Mouse (Mus musculus): ENCODE measurements around the gene Acacb. TPM values are rescaled to one million over a fixed set of nuclear protein-coding genes. Genes with fewer than 3 reads are reported as not detected.
A peak's percentile ranks its signal among the peaks of the same experiment; 100 is the strongest.

The Acacb gene
- polyA plus RNA-seq, 1 experiment from 2014 or later = 3.2 TPM

DNA sequence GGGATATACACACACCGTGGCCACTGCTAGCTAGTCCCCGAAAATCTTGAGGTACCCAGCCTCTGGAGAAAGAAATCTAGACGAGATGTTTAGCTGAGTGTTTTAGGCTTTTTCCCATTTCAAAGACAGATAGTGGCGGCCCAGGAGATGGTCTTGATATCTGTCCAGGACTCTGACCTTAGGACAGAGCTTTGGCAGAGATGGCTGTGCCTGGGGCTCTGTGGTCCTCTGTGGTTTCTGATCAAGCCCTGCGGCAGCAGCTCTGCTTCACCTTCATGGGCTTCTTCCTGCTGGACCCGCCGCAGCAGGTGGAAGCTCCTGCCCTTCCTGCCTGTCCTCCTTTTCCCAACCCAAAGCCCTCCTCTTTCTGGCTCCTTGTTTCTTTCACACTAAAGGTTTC, 24.0 kb downstream of the Acacb start:
- Histone ChIP-seq H3K27ac (ENCODE audit: low read length) (no peak overlapping the region), H3K9me3 (replicated peaks; ENCODE audit: control insufficient read depth, low read length) (no peaks in the 10 kb centered on the region), H3K9ac (ENCODE audit: low read length) (no peak overlapping the region), H3K27me3 (ENCODE audit: control insufficient read depth, insufficient read depth, low read length) (no peaks in the 10 kb centered on the region), H3K36me3 (ENCODE audit: control insufficient read depth, insufficient read depth, low read length) (no peaks in the 10 kb centered on the region), H3K4me1 (ENCODE audit: control insufficient read depth, insufficient read depth, low read length) (peaks cover 3% of the 10 kb centered on the region), H3K4me3 (replicated peaks; ENCODE audit: low read length) (no peak overlapping the region), H3K4me2 (ENCODE audit: low read depth, low read length) (no peak overlapping the region)
- ATAC-seq (ENCODE audit: insufficient read depth, low FRiP score) = no peak
- WGBS = 77% methylated on average over 7 of the region's 7 CpGs

DNA sequence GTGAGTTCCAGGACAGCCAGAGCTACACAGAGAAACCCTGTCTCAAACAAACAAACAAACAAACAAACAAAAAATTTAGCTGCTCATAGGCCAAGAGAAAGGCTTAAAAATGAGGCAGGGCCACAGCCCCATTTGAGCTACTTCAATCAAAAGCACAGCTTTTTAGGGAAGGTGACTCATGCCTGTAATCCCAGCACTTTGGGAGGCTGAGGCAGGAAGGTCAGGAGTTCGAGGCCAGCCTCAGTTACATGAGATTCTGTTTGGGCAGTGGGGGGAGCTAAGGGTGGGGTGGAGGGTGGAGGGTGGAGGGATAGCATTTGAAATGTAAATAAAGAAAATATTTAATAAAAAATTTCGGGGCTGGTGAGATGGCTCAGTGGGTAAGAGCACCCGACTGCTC, 26.6 kb downstream of the Acacb start:
- H3K9me3 ChIP-seq (replicated peaks; ENCODE audit: control insufficient read depth, low read length) = no peaks in the 10 kb centered on the region
- H3K4me3 ChIP-seq (replicated peaks; ENCODE audit: low read length) = no peak overlapping the region
- H3K9ac ChIP-seq (ENCODE audit: low read length) = no peak overlapping the region
- H3K36me3 ChIP-seq (ENCODE audit: control insufficient read depth, insufficient read depth, low read length) = no peaks in the 10 kb centered on the region
- H3K4me2 ChIP-seq (ENCODE audit: low read depth, low read length) = no peak overlapping the region
- H3K27me3 ChIP-seq (ENCODE audit: control insufficient read depth, insufficient read depth, low read length) = no peaks in the 10 kb centered on the region
- peaks cover 7% of the 10 kb centered on the region for H3K4me1 ChIP-seq (ENCODE audit: control insufficient read depth, insufficient read depth, low read length)
- ATAC-seq (ENCODE audit: insufficient read depth, low FRiP score) = no peak
- H3K27ac ChIP-seq (ENCODE audit: low read length) = no peak overlapping the region
- 80% methylated on average over 3 of the region's 3 CpGs for WGBS

DNA sequence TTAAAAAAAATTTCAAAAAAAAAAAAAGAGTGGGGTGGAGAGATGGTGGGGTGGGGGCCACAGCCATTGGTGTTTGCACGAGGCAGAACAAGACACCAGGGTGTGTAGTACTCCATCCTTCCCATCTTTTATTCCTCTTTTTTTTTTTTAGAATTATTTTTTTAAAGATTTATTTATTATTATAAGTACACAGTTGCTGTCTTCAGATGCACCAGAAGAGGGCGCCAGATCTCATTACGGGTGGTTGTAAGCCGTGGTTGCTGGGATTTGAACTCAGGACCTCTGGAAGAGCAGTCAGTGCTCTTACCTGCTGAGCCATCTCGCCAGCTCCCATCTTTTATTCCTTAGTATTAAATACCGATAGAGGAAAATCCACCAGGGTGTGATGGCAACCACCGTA, 27.1 kb downstream of the Acacb start:
- Histone ChIP-seq H3K9ac (ENCODE audit: low read length) (no peak overlapping the region), H3K27me3 (ENCODE audit: control insufficient read depth, insufficient read depth, low read length) (no peaks in the 10 kb centered on the region), H3K4me1 (ENCODE audit: control insufficient read depth, insufficient read depth, low read length) (peaks cover 7% of the 10 kb centered on the region), H3K4me3 (replicated peaks; ENCODE audit: low read length) (no peak overlapping the region), H3K4me2 (ENCODE audit: low read depth, low read length) (no peak overlapping the region), H3K27ac (ENCODE audit: low read length) (no peak overlapping the region), H3K36me3 (ENCODE audit: control insufficient read depth, insufficient read depth, low read length) (no peaks in the 10 kb centered on the region), H3K9me3 (replicated peaks; ENCODE audit: control insufficient read depth, low read length) (no peaks in the 10 kb centered on the region)
- WGBS = 73% methylated on average over 7 of the region's 7 CpGs
- ATAC-seq (ENCODE audit: insufficient read depth, low FRiP score) = no peak

DNA sequence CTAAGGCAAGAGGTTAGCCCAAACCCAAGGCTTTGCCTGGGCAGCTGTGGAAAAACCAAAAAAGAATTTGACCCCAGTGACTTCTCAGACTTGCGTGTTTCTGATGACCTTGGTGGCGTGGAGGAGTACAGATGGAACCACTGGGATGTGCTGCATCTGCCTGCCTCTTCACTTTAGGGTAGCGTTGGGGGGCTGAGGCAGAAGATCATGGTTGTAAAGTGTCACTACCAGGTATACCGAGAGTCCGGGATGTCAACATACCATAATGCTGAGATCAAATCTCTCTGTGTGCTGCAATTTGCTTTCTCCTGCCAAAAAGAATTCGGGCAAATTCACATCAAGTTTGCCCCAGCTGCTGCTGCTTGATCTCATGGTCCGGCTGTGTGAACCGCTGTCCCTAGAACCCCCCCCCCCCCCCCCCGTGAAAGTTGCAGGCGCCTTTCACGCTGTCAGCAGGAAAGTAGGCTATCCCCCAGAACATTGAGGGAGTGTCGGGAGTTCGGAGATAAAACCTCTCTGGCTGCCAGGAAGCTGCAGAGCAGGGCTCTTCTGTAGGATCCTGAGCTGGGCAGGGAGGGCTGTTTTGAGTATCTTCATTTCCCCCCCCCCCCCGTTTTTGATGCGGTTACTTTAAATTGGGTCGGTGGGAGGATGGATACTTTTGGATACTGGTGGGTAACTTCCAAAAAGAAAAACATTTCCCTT, 27.7 kb downstream of the Acacb start:
- no peak for ATAC-seq (ENCODE audit: insufficient read depth, low FRiP score)
- peak overlapping the region; percentile 46 for H3K4me2 ChIP-seq (ENCODE audit: low read depth, low read length)
- H3K27ac ChIP-seq (ENCODE audit: low read length) = no peak overlapping the region
- H3K9me3 ChIP-seq (replicated peaks; ENCODE audit: control insufficient read depth, low read length) = no peaks in the 10 kb centered on the region
- H3K9ac ChIP-seq (ENCODE audit: low read length) = no peak overlapping the region
- no peaks in the 10 kb centered on the region for H3K27me3 ChIP-seq (ENCODE audit: control insufficient read depth, insufficient read depth, low read length)
- H3K4me3 ChIP-seq (replicated peaks; ENCODE audit: low read length) = peak overlapping the region; percentile 12; the same call in 1 of the 2 replicates
- WGBS = 23% methylated on average over 15 of the region's 16 CpGs
- H3K36me3 ChIP-seq (ENCODE audit: control insufficient read depth, insufficient read depth, low read length) = no peaks in the 10 kb centered on the region
- H3K4me1 ChIP-seq (ENCODE audit: control insufficient read depth, insufficient read depth, low read length) = peaks cover 7% of the 10 kb centered on the region

DNA sequence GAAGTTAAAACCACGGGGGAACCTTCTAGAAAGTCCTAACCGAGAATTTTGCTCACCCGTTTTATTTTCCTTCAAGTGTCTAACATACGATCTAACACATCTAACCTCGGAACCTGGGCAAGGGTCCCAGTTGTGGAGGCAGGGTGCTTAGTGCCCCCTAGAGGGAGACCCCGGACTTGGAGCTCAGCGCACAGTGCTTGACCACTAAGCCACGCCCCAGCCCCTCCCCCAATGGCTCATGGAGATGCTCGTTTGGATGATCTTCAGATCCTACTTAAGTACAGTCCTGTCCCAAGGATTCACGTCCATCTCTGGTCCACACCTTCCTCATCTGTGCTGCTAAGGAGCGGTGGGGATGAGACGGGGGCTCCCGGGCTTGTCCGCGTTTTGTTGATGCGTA, 28.3 kb downstream of the Acacb start:
- WGBS = 10% methylated on average over 16 of the region's 16 CpGs
- H3K27ac ChIP-seq (ENCODE audit: low read length) = no peak overlapping the region
- H3K36me3 ChIP-seq (ENCODE audit: control insufficient read depth, insufficient read depth, low read length) = no peaks in the 10 kb centered on the region
- no peaks in the 10 kb centered on the region for H3K9me3 ChIP-seq (replicated peaks; ENCODE audit: control insufficient read depth, low read length)
- ATAC-seq (ENCODE audit: insufficient read depth, low FRiP score) = no peak
- peak overlapping the region; percentile 12; the same call in 1 of the 2 replicates for H3K4me3 ChIP-seq (replicated peaks; ENCODE audit: low read length)
- peak overlapping the region; percentile 46 for H3K4me2 ChIP-seq (ENCODE audit: low read depth, low read length)
- H3K27me3 ChIP-seq (ENCODE audit: control insufficient read depth, insufficient read depth, low read length) = no peaks in the 10 kb centered on the region
- peaks cover 7% of the 10 kb centered on the region for H3K4me1 ChIP-seq (ENCODE audit: control insufficient read depth, insufficient read depth, low read length)
- no peak overlapping the region for H3K9ac ChIP-seq (ENCODE audit: low read length)

DNA sequence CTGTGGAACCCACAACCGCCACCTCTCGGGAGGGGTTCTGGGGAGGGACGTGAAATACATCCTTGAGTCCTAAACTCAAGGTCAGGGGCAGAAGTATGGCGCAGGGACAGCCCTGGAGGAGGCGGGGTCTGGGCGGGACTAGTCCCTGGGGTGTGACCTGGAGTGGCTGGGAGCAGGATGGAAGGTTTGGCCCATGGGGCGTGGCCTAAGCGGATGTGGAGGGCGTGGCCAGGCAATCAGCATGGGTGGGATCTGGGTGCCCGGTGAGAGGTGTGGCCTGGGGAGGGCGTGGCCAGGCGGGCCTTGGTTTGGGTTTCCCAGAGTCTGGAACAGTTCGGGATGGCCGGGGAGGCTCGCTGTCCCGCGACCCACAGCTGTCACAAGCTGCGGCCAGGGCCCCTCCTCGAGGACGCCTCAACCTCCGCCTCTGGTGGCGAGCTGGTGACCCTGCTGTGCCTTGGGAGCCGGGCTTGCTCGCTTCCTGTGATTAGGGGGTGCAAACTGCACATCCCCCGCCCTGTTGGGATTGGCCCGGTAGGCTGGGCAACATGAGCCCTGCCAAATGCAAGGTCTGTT, 29.3 kb downstream of the Acacb start:
- WGBS = under 1% methylated on average over 26 of the region's 26 CpGs
- peak overlapping the region; percentile 65 for H3K4me3 ChIP-seq (replicated peaks; ENCODE audit: low read length)
- peak overlapping the region; percentile 86 for H3K4me2 ChIP-seq (ENCODE audit: low read depth, low read length)
- peak; percentile 98 for ATAC-seq (ENCODE audit: insufficient read depth, low FRiP score)
- peak overlapping the region; percentile 79 for H3K9ac ChIP-seq (ENCODE audit: low read length)
- H3K9me3 ChIP-seq (replicated peaks; ENCODE audit: control insufficient read depth, low read length) = no peaks in the 10 kb centered on the region
- peaks cover 7% of the 10 kb centered on the region for H3K4me1 ChIP-seq (ENCODE audit: control insufficient read depth, insufficient read depth, low read length)
- H3K27me3 ChIP-seq (ENCODE audit: control insufficient read depth, insufficient read depth, low read length) = no peaks in the 10 kb centered on the region
- no peaks in the 10 kb centered on the region for H3K36me3 ChIP-seq (ENCODE audit: control insufficient read depth, insufficient read depth, low read length)
- H3K27ac ChIP-seq (ENCODE audit: low read length) = peak overlapping the region; percentile 75

DNA sequence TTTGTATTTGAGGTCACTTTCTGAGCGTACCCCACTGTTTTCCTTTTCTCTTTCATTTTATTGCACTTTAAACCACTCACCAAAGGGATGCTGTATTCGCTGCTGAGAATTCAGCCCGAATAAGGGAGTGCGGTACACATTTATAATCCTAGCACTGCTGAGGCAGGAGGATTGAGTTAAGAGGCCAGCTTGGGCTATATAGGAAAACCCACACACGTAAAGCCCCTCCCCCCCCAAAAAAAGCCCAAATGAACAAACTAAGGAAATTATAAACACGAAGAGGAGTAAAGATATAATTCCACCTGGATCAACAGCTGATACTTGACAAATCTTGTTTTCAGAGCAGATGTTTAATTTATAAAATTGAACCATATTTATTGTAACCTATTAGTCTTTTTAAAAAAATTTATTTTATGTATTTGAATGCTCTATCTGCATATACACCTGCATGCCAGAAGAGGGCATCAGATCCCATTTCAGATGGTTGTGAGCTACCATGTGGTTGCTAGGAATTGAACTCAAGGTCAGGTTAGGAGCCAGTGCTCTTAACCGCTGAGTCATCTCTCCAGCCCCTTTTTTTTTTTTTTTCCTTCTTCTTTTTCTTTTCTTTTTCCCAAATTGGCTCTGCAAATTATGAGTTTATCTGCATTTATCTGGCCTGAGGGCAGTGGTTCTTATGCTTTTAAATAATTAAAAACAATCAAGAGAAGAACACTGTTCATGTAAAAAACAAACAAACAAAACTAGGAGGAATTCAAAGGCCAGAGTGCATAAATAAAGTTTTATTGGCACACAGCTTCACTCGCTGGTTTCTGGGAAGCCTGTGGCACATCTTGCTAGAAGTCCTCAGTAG, 30.4 kb downstream of the Acacb start:
- Histone ChIP-seq H3K4me2 (ENCODE audit: low read depth, low read length) (peak overlapping the region; percentile 86), H3K27ac (ENCODE audit: low read length) (peak overlapping the region; percentile 75; the same call in 1 of the 2 replicates), H3K4me1 (ENCODE audit: control insufficient read depth, insufficient read depth, low read length) (peaks cover 7% of the 10 kb centered on the region), H3K9me3 (replicated peaks; ENCODE audit: control insufficient read depth, low read length) (no peaks in the 10 kb centered on the region), H3K36me3 (ENCODE audit: control insufficient read depth, insufficient read depth, low read length) (no peaks in the 10 kb centered on the region), H3K27me3 (ENCODE audit: control insufficient read depth, insufficient read depth, low read length) (no peaks in the 10 kb centered on the region), H3K9ac (ENCODE audit: low read length) (peak overlapping the region; percentile 79), H3K4me3 (replicated peaks; ENCODE audit: low read length) (peak overlapping the region; percentile 65)
- ATAC-seq (ENCODE audit: insufficient read depth, low FRiP score) = no peak
- 59% methylated on average over 8 of the region's 8 CpGs for WGBS

DNA sequence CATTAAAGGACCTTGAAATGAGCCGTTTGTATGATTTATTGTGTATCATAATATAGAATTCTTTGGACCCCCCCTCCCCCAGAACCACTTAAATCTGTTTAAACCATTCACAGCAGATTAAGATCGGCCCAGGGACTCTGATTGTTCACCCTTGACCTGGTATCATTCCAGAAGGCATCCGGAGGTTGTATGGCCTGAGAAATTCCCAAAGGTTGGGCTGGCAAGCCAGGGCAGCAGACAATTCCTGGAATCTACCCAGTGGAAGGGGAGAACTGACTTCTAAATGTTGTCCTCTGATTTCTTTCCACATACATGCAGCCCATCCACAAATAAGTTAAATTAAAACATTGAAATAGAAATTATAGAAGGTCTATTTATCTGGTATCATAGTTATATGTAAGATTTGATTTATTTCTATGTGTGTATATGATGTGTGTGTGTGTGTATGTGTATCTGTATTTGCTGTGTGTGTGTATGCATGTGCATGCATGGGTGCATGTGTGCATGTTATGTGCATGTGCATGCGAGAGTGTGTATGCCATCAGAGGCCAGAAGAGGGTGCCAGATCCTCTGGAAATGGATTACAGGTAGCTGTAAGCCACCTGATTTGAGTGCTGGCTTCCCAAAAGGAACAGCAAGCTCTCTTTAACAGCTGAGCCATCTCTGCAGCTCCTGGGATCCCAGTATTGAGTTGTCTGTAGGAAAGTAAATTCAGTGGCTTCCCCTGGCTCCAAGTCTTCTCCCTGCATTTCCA, 31.8 kb downstream of the Acacb start:
- 69% methylated on average over 4 of the region's 4 CpGs for WGBS
- Histone ChIP-seq H3K4me1 (ENCODE audit: control insufficient read depth, insufficient read depth, low read length) (peaks cover 7% of the 10 kb centered on the region), H3K4me2 (ENCODE audit: low read depth, low read length) (no peak overlapping the region), H3K36me3 (ENCODE audit: control insufficient read depth, insufficient read depth, low read length) (no peaks in the 10 kb centered on the region), H3K27me3 (ENCODE audit: control insufficient read depth, insufficient read depth, low read length) (no peaks in the 10 kb centered on the region), H3K9ac (ENCODE audit: low read length) (no peak overlapping the region), H3K9me3 (replicated peaks; ENCODE audit: control insufficient read depth, low read length) (no peaks in the 10 kb centered on the region), H3K27ac (ENCODE audit: low read length) (no peak overlapping the region), H3K4me3 (replicated peaks; ENCODE audit: low read length) (no peak overlapping the region)
- no peak for ATAC-seq (ENCODE audit: insufficient read depth, low FRiP score)
